In the genomic region with DNA sequence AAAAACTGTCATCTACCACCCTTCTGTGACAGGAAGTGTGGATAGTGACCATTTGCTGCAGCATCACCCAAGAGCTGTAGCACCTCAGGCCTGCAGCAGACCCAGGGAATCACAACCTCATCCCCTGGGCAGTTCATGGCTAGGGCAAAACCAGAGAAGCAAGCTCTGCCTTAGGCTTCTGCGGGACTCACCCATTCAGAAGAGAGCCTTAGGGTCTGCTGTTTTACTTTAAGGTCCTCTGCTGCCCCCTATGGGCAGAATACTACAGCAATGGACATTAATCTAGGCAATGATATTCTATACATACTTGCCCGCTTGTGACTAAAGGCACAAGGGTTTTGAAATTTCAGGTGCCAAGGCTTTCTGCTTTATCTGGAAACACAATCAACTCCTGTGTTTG, we compare ENCODE assay signal across 9 mouse cellular contexts. TPM values are rescaled to one million over a fixed set of nuclear protein-coding genes. Genes with fewer than 3 reads are reported as not detected.
A peak's percentile ranks its signal among the peaks of the same experiment; 100 is the strongest.
DNase-seq lines count a peak whose midpoint lies in the region; ATAC-seq lines count a peak whose summit lies in the region.
"Had no signal": no experiment of that assay in that cellular context is flagged by ENCODE, and none has a peak within 500 bp of the region (broad histone marks: within the 10 kb centered on the region; RNA-seq: fewer than 3 reads in every experiment).

No protein-coding gene starts in this region.

- no peaks in the 10 kb centered on the region for H3K4me1 ChIP-seq in liver, embryonic 11.5 days (replicated peaks; ENCODE audit: control insufficient read depth, insufficient read depth, low read length)
- no peaks in the 10 kb centered on the region for H3K4me1 ChIP-seq in neural tube, embryonic 13.5 days (replicated peaks)
- H3K4me1 ChIP-seq: embryonic facial prominence, embryonic 15.5 days had no signal

- WGBS in liver, embryonic 11.5 days, result 18% methylated on average over 2 of the region's 2 CpGs
- 16% methylated on average over 2 of the region's 2 CpGs for WGBS in neural tube, embryonic 13.5 days

- no peak overlapping the region for H3K4me3 ChIP-seq in liver, embryonic 11.5 days (ENCODE audit: low read depth, low read length)
- no peak overlapping the region for H3K4me3 ChIP-seq in neural tube, embryonic 13.5 days
- H3K4me3 ChIP-seq: embryonic facial prominence, embryonic 15.5 days had no signal

- no peak for ATAC-seq in liver, embryonic 11.5 days (replicated peaks; ENCODE audit: low FRiP score)
- peak; percentile 63 for ATAC-seq in neural tube, embryonic 13.5 days (ENCODE audit: low read depth)

- no peaks in the 10 kb centered on the region for H3K9me3 ChIP-seq in liver, embryonic 11.5 days (ENCODE audit: control insufficient read depth, low read length)
- no peaks in the 10 kb centered on the region for H3K9me3 ChIP-seq in neural tube, embryonic 13.5 days
- H3K9me3 ChIP-seq: embryonic facial prominence, embryonic 15.5 days had no signal

- DNase-seq in 416B (ENCODE audit: low read depth), result peak; percentile 80
- peak; percentile 65 to 70 for DNase-seq in adrenal gland, adult 18-20 months (ENCODE audit: low spot score in 2 of 2)
- peak; percentile 94 for DNase-seq in embryo, embryonic 11 days
- peak; percentile 51 for DNase-seq in heart, adult 8-10 months (ENCODE audit: low spot score)
- peak; percentile 89 for DNase-seq in kidney, postnatal 10 days
- peak; percentile 54 for DNase-seq in liver, embryonic 11.5 days (ENCODE audit: low spot score)
- peak; percentile 88 for DNase-seq in testis, postnatal 10 days (ENCODE audit: low spot score)

- no peak overlapping the region for H3K4me2 ChIP-seq in liver, embryonic 11.5 days
- H3K4me2 ChIP-seq in neural tube, embryonic 13.5 days, result no peak overlapping the region
- H3K4me2 ChIP-seq: embryonic facial prominence, embryonic 15.5 days had no signal

- no peak overlapping the region for H3K27ac ChIP-seq in liver, embryonic 11.5 days (ENCODE audit: low read depth, low read length)
- no peak overlapping the region for H3K27ac ChIP-seq in neural tube, embryonic 13.5 days (replicated peaks)
- H3K27ac ChIP-seq: embryonic facial prominence, embryonic 15.5 days had no signal

- no peaks in the 10 kb centered on the region for H3K27me3 ChIP-seq in liver, embryonic 11.5 days (replicated peaks; ENCODE audit: control insufficient read depth, insufficient read depth, low read length)
- no peaks in the 10 kb centered on the region for H3K27me3 ChIP-seq in neural tube, embryonic 13.5 days

- H3K36me3 ChIP-seq in liver, embryonic 11.5 days (ENCODE audit: control insufficient read depth, insufficient read depth, low read length), result no peaks in the 10 kb centered on the region
- H3K36me3 ChIP-seq in neural tube, embryonic 13.5 days, result no peaks in the 10 kb centered on the region
- H3K36me3 ChIP-seq: embryonic facial prominence, embryonic 15.5 days had no signal

- no peak overlapping the region for H3K9ac ChIP-seq in liver, embryonic 11.5 days (ENCODE audit: low read depth, low read length)
- no peak overlapping the region for H3K9ac ChIP-seq in neural tube, embryonic 13.5 days
- H3K9ac ChIP-seq: embryonic facial prominence, embryonic 15.5 days had no signal

RNA-seq across cellular contexts. Expression of a gene that starts 54.4 kb away (rescaled TPM):
- 1 to 10 TPM; 6.2 to 6.5 TPM for total RNA-seq in adrenal gland, adult 18-20 months (2021)
- under 1 TPM; 0.32 to 0.73 (median 0.44) TPM for total RNA-seq in heart, adult 8-10 months (2022)
- 3.8 and 4.9 TPM in 2 replicates for polyA plus RNA-seq in liver, embryonic 11.5 days (2014; fragmentation: Nextera tagmentation; extraction: Ambion mirVana)
- 58.0 and 58.2 TPM in 2 replicates for polyA plus RNA-seq in neural tube, embryonic 13.5 days (2015; fragmentation: Nextera tagmentation; extraction: Ambion mirVana)

Comparison
In these comparisons a context has a peak if more than half of its experiments do, and no peak if none do; other contexts are left out.
1. RNA of a gene that starts 54.4 kb away (total RNA-seq): 6.2 to 6.5 TPM in adrenal gland, adult 18-20 months; 0.32 to 0.73 TPM in heart, adult 8-10 months; every median in the first group is over 4 times any median in the second.
2. Peak in every context shown above with its lines, with median percentiles within 50 percentile points of each other: DNase-seq.